28 mouse cellular contexts compared by ENCODE assay signal in genomic region chr9:87961796-87962195, GRCm38 (mm10).
"Had no signal": no experiment of that assay in that cellular context is flagged by ENCODE, and none has a peak within 500 bp of the region (broad histone marks: within the 10 kb centered on the region; RNA-seq: fewer than 3 reads in every experiment).

No protein-coding gene starts in this region.

- H3K9me3 ChIP-seq: embryonic facial prominence, embryonic 10.5 days; embryonic facial prominence, embryonic 12.5 days; embryonic facial prominence, embryonic 13.5 days; embryonic facial prominence, embryonic 15.5 days; forebrain, embryonic 10.5 days; forebrain, embryonic 12.5 days; forebrain, embryonic 13.5 days; forebrain, embryonic 15.5 days had no signal

- ATAC-seq: forebrain, embryonic 13.5 days; forebrain, embryonic 14.5 days; forebrain, embryonic 15.5 days; forebrain, embryonic 16.5 days; forebrain, postnatal 0 days had no signal

- H3K36me3 ChIP-seq: embryonic facial prominence, embryonic 10.5 days; embryonic facial prominence, embryonic 12.5 days; embryonic facial prominence, embryonic 13.5 days; embryonic facial prominence, embryonic 15.5 days; forebrain, embryonic 10.5 days; forebrain, embryonic 12.5 days; forebrain, embryonic 15.5 days had no signal

- H3K27me3 ChIP-seq: embryonic facial prominence, embryonic 12.5 days; embryonic facial prominence, embryonic 13.5 days; embryonic facial prominence, embryonic 15.5 days; forebrain, embryonic 12.5 days; forebrain, embryonic 13.5 days; forebrain, embryonic 15.5 days had no signal

- H3K27ac ChIP-seq: embryonic facial prominence, embryonic 10.5 days; embryonic facial prominence, embryonic 12.5 days; embryonic facial prominence, embryonic 13.5 days; embryonic facial prominence, embryonic 15.5 days; forebrain, embryonic 10.5 days; forebrain, embryonic 12.5 days; forebrain, embryonic 13.5 days; forebrain, embryonic 15.5 days; gastrocnemius, adult 2 months; heart, adult 2 months had no signal

- H3K4me1 ChIP-seq: forebrain, embryonic 10.5 days; forebrain, embryonic 12.5 days; forebrain, embryonic 13.5 days; forebrain, embryonic 15.5 days had no signal

- H3K9ac ChIP-seq: embryonic facial prominence, embryonic 12.5 days; embryonic facial prominence, embryonic 13.5 days; embryonic facial prominence, embryonic 15.5 days; forebrain, embryonic 12.5 days; forebrain, embryonic 13.5 days; forebrain, embryonic 15.5 days; forebrain, postnatal 0 days had no signal

- DNase-seq: cerebellum, adult 8-10 months; cerebellum, adult 9-10 months; cerebellum, adult 9-11 months; cerebellum, postnatal 10 days; cerebellum, postnatal 14 days; cerebellum, postnatal 25 days; cerebellum, postnatal 36 days; embryo, embryonic 11 days; forebrain, postnatal 0 days; gastrocnemius, adult 2 months; gastrocnemius, postnatal 10 days; gastrocnemius, postnatal 14 days; gastrocnemius, postnatal 25 days; gastrocnemius, postnatal 36 days; heart, adult 18-20 months; heart, adult 2 months had no signal

- H3K4me2 ChIP-seq: embryonic facial prominence, embryonic 12.5 days; embryonic facial prominence, embryonic 13.5 days; embryonic facial prominence, embryonic 15.5 days; forebrain, embryonic 12.5 days; forebrain, embryonic 13.5 days; forebrain, embryonic 15.5 days; heart, embryonic 11.5 days had no signal

- H3K4me3 ChIP-seq: embryonic facial prominence, embryonic 10.5 days; embryonic facial prominence, embryonic 12.5 days; embryonic facial prominence, embryonic 13.5 days; embryonic facial prominence, embryonic 15.5 days; erythroblast, embryonic 14.5 days; forebrain, embryonic 10.5 days; forebrain, embryonic 12.5 days; forebrain, embryonic 13.5 days; forebrain, embryonic 15.5 days; gastrocnemius, adult 2 months; heart, adult 2 months had no signal
